Mouse (Mus musculus): Measurements from ENCODE around the gene Sema4a.

- TF ChIP-seq TCF12 (IDR thresholded peaks at IDR 0.05; ENCODE audit: low read depth, low read length) (no peak), CTCF (IDR thresholded peaks at IDR 0.05 in 2 of 3, conservative IDR thresholded peaks at IDR 0.05 in 1 of 3; ENCODE audit: control insufficient read depth in 1 of 3, insufficient read depth in 1 of 3, low read depth in 2 of 3, low read length in 3 of 3, poor library complexity in 1 of 3, severe bottlenecking in 1 of 3) (no peak), NRF1 (IDR thresholded peaks at IDR 0.05; ENCODE audit: insufficient read depth, low read depth, low read length, poor library complexity, severe bottlenecking) (no peak), UBTF (IDR thresholded peaks at IDR 0.05; ENCODE audit: borderline replicate concordance, insufficient read depth, low read depth, low read length) (no peak)
Observed at GRCm38 (mm10) chr3:88480679-88481078, 19.7 kb upstream of the Sema4a start.

Data from MEL (cell line).